In genomic region chr9:52368080-52368479, GRCm38 (mm10) we compare ENCODE assay signal across 22 mouse cellular contexts.
DNase-seq lines count a peak whose midpoint lies in the region; ATAC-seq and TF ChIP-seq lines count a peak whose summit lies in the region.
"Had no signal": no experiment of that assay in that cellular context is flagged by ENCODE, and none has a peak within 500 bp of the region (broad histone marks: within the 10 kb centered on the region; RNA-seq: fewer than 3 reads in every experiment).

No protein-coding gene starts in this region.

- H3K36me3 ChIP-seq in liver, postnatal 0 days (replicated peaks; ENCODE audit: insufficient read depth, low read length), result no peaks in the 10 kb centered on the region
- H3K36me3 ChIP-seq: embryonic facial prominence, embryonic 10.5 days; heart, embryonic 13.5 days; hindbrain, embryonic 13.5 days had no signal

- H3K27ac ChIP-seq in liver, postnatal 0 days (ENCODE audit: low read depth), result no peak overlapping the region
- H3K27ac ChIP-seq: embryonic facial prominence, embryonic 10.5 days; heart, adult 2 months; heart, embryonic 13.5 days; hindbrain, postnatal 0 days had no signal

- H3K9ac ChIP-seq in liver, postnatal 0 days (replicated peaks), result no peak overlapping the region
- H3K9ac ChIP-seq: forebrain, embryonic 13.5 days; forebrain, postnatal 0 days; heart, embryonic 13.5 days; hindbrain, embryonic 13.5 days had no signal

- TF ChIP-seq CTCF in liver, postnatal 0 days (IDR thresholded peaks at IDR 0.05; ENCODE audit: low read depth), result no peak

- DNase-seq in 416B (ENCODE audit: low read depth), result peak; percentile 90
- peak; percentile 63 for DNase-seq in MEL-GATA-1-ER (ENCODE audit: extremely low read depth, low read depth)
- DNase-seq in liver, result peak; percentile 22
- no peak for DNase-seq in liver, postnatal 0 days
- no peak for DNase-seq in layer of hippocampus, postnatal 10 days (ENCODE audit: low spot score in 2 of 2)
- DNase-seq in cerebellum, postnatal 4 days (ENCODE audit: low spot score in 2 of 2), result no peak
- no peak for DNase-seq in heart, adult 9 months (ENCODE audit: low spot score in 2 of 2)
- no peak for DNase-seq in right cerebral cortex, adult 2 months (ENCODE audit: low spot score in 2 of 2)
- DNase-seq: adrenal gland, adult 2 months; cerebellum, adult 11-12 months; cerebellum, adult 9-10 months; forebrain, postnatal 0 days; gastrocnemius, postnatal 14 days; heart, adult 2 months; heart, postnatal 4 days had no signal

- 25% methylated on average over 3 of the region's 3 CpGs for WGBS in liver, postnatal 0 days (ENCODE audit: insufficient replicate concordance)

- H3K9me3 ChIP-seq in liver, postnatal 0 days (ENCODE audit: low read length), result no peaks in the 10 kb centered on the region
- H3K9me3 ChIP-seq: embryonic facial prominence, embryonic 10.5 days; forebrain, embryonic 13.5 days; heart, embryonic 13.5 days; hindbrain, embryonic 13.5 days had no signal

- H3K4me1 ChIP-seq in liver, postnatal 0 days (ENCODE audit: insufficient read depth), result no peaks in the 10 kb centered on the region
- H3K4me1 ChIP-seq: heart, embryonic 13.5 days had no signal

- 0 out of 2 replicates have a peak, but pooled peaks have one; percentile 40 for ATAC-seq in liver, postnatal 0 days
- ATAC-seq: forebrain, postnatal 0 days; hindbrain, postnatal 0 days; Patski had no signal

- no peak overlapping the region for H3K4me2 ChIP-seq in liver, postnatal 0 days (ENCODE audit: low read depth, low read length)
- H3K4me2 ChIP-seq: forebrain, embryonic 13.5 days; heart, embryonic 13.5 days had no signal

- H3K4me3 ChIP-seq in liver, postnatal 0 days (ENCODE audit: low read depth, low read length), result no peak overlapping the region
- H3K4me3 ChIP-seq: embryonic facial prominence, embryonic 10.5 days; forebrain, embryonic 13.5 days; heart, adult 2 months; heart, embryonic 13.5 days; hindbrain, embryonic 13.5 days had no signal

- peak; percentile 44; the same call in 1 of the 2 replicates for TF ChIP-seq EP300 in liver, postnatal 0 days (IDR thresholded peaks at IDR 0.05; ENCODE audit: low read depth)

- no peaks in the 10 kb centered on the region for H3K27me3 ChIP-seq in liver, postnatal 0 days (ENCODE audit: insufficient read depth, low read length)
- H3K27me3 ChIP-seq: CH12.LX; forebrain, embryonic 13.5 days; heart, embryonic 13.5 days; hindbrain, embryonic 13.5 days had no signal

Comparison
In these comparisons a context has a peak if more than half of its experiments do, and no peak if none do; other contexts are left out.
1. DNase-seq: peak in 416B (single experiment), MEL-GATA-1-ER (single experiment) and liver (single experiment); none in liver, postnatal 0 days (single experiment), layer of hippocampus, postnatal 10 days (0 of 2), cerebellum, postnatal 4 days (0 of 2), heart, adult 9 months (0 of 2) and right cerebral cortex, adult 2 months (0 of 2).